Mouse (Mus musculus) liver, embryonic 16.5 days (tissue): ENCODE data around the gene Zfyve28. TPM values are rescaled to one million over a fixed set of nuclear protein-coding genes. Genes with fewer than 3 reads are reported as not detected.

Experiments used
- ATAC-seq: fragments of 200-750 bp; cut with Nextera tagmentation; 2 replicates; pipeline ENCODE4 v1.8.0; 2017; ENCODE audit warnings: low read depth, mild to moderate bottlenecking, moderate number of reproducible peaks, moderate library complexity
- H3K27ac ChIP-seq: fragments of 300-500 bp; sonication (generic); 2 replicates; pipeline ENCODE4 v1.5.1; 2014; ENCODE audit warnings: mild to moderate bottlenecking, low read length
- H3K27me3 ChIP-seq: fragments of 300-500 bp; sonication (generic); 2 replicates; pipeline ENCODE4 v1.6.1; 2014; ENCODE audit warnings: low read depth, low read length, mixed read lengths; ENCODE audit not compliant: control insufficient read depth, insufficient read depth
- H3K36me3 ChIP-seq: fragments of 300-500 bp; sonication (generic); 2 replicates; pipeline ENCODE4 v1.6.1; 2014; ENCODE audit warnings: mild to moderate bottlenecking; ENCODE audit not compliant: control insufficient read depth, insufficient read depth
- H3K4me1 ChIP-seq: fragments of 300-500 bp; sonication (generic); 2 replicates; pipeline ENCODE4 v1.6.1; 2014; ENCODE audit warnings: low read depth, low read length, mixed read lengths; ENCODE audit not compliant: control insufficient read depth
- H3K4me2 ChIP-seq: fragments of 300-500 bp; sonication (generic); 2 replicates; pipeline ENCODE4 v1.6.1; 2014; ENCODE audit warnings: low read depth, low read length, mixed read lengths
- H3K4me3 ChIP-seq: fragments of 300-500 bp; sonication (generic); 2 replicates; pipeline ENCODE4 v1.5.1; 2014; ENCODE audit warnings: low read depth, mild to moderate bottlenecking, low read length
- H3K9ac ChIP-seq: fragments of 300-500 bp; sonication (generic); 2 replicates; pipeline ENCODE4 v1.6.1; 2014; ENCODE audit warnings: low read depth, low read length
- H3K9me3 ChIP-seq: fragments of 300-500 bp; sonication (generic); replicated peaks from 2 replicates; pipeline ENCODE4 v1.6.1; 2016; ENCODE audit warnings: low read length; ENCODE audit not compliant: control insufficient read depth
- WGBS: fragments of 180-500 bp; shearing (Covaris S2); extraction: QIAGEN DNeasy Blood & Tissue Kit; methylation state at CpG from one replicate; pipeline ENCODE4 v1.1.7; 2014; ENCODE audit not compliant: insufficient replicate concordance; 5-methylcytosine and 5-hydroxymethylcytosine counted together
- polyA plus RNA-seq: library from polyadenylated mRNA; unstranded; fragments of >200 nt; fragmentation: Nextera tagmentation; extraction: Ambion mirVana; gene quantifications from 2 replicates; pipeline ENCODE4 v1.2.1, GENCODE M21; 2015

Zfyve28 gene
- polyA plus RNA-seq, 1 experiment from 2014 or later = 0.11 TPM

GRCm38 (mm10) chr5:34186391-34186790, 101.9 kb downstream of the Zfyve28 start:
- Histone ChIP-seq H3K4me2 (peak overlapping the region; percentile 99), H3K9ac (peak overlapping the region; percentile 68), H3K4me1 (peaks cover 20% of the 10 kb centered on the region), H3K4me3 (peak overlapping the region; percentile 81), H3K36me3 (no peaks in the 10 kb centered on the region), H3K27ac (peak overlapping the region; percentile 8; the same call in 1 of the 2 replicates), H3K9me3 (no peaks in the 10 kb centered on the region), H3K27me3 (no peaks in the 10 kb centered on the region)
- no peak for ATAC-seq
- WGBS = 51% methylated on average over 2 of the region's 2 CpGs

- H3K27ac ChIP-seq = no peak overlapping the region
- peaks cover 20% of the 10 kb centered on the region for H3K4me1 ChIP-seq
- H3K9me3 ChIP-seq = no peaks in the 10 kb centered on the region
- H3K36me3 ChIP-seq = no peaks in the 10 kb centered on the region
- H3K4me2 ChIP-seq = no peak overlapping the region
- H3K9ac ChIP-seq = no peak overlapping the region; the same call in 1 of the 2 replicates
- no peaks in the 10 kb centered on the region for H3K27me3 ChIP-seq
- ATAC-seq = no peak
- no peak overlapping the region for H3K4me3 ChIP-seq
These were observed 102.5 kb downstream of the Zfyve28 start for GRCm38 (mm10) chr5:34185791-34186190.

GRCm38 (mm10) chr5:34185051-34185580, 103.1 kb downstream of the Zfyve28 start:
- no peak overlapping the region for H3K4me2 ChIP-seq
- H3K4me3 ChIP-seq = no peak overlapping the region
- no peaks in the 10 kb centered on the region for H3K9me3 ChIP-seq
- no peaks in the 10 kb centered on the region for H3K27me3 ChIP-seq
- no peaks in the 10 kb centered on the region for H3K36me3 ChIP-seq
- peaks cover 20% of the 10 kb centered on the region for H3K4me1 ChIP-seq
- no peak overlapping the region for H3K9ac ChIP-seq
- no peak overlapping the region for H3K27ac ChIP-seq
- no peak for ATAC-seq
- WGBS = 56% methylated on average over 1 of the region's 1 CpGs

DNA sequence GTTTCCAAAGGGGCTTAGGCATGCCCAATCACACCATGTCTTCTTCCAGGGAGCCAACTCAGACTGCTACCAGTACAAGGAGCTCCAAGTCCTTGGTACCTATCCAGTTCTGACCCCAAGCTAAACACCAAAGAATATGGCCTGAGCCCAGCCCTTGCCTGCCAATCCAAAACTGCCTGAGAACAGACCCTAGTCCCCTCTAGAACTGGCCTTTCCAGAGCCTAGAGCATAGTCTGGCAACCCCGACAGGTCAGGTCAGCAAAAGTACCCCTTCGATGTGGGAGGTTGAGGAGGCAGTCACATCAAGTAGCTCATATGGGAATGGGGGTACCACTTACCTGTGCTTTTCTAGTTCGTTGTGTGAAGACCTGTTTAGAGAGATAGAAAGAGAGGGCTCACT, 104.3 kb downstream of the Zfyve28 start:
- WGBS = 65% methylated on average over 3 of the region's 3 CpGs
- Histone ChIP-seq H3K9ac (no peak overlapping the region), H3K4me1 (peaks cover 20% of the 10 kb centered on the region), H3K9me3 (no peaks in the 10 kb centered on the region), H3K4me3 (no peak overlapping the region), H3K4me2 (no peak overlapping the region), H3K27ac (no peak overlapping the region), H3K36me3 (no peaks in the 10 kb centered on the region), H3K27me3 (no peaks in the 10 kb centered on the region)
- no peak for ATAC-seq

GRCm38 (mm10) chr5:34183156-34183880, 104.9 kb downstream of the Zfyve28 start:
- Histone ChIP-seq H3K4me3 (no peak overlapping the region), H3K27me3 (no peaks in the 10 kb centered on the region), H3K9ac (no peak overlapping the region), H3K4me2 (no peak overlapping the region), H3K4me1 (peaks cover 14% of the 10 kb centered on the region), H3K36me3 (no peaks in the 10 kb centered on the region), H3K9me3 (no peaks in the 10 kb centered on the region), H3K27ac (no peak overlapping the region)
- no peak for ATAC-seq
- 77% methylated on average over 5 of the region's 5 CpGs for WGBS

- Histone ChIP-seq H3K4me1 (peaks cover 11% of the 10 kb centered on the region), H3K9me3 (no peaks in the 10 kb centered on the region), H3K27me3 (no peaks in the 10 kb centered on the region), H3K27ac (no peak overlapping the region), H3K4me2 (no peak overlapping the region), H3K4me3 (no peak overlapping the region), H3K9ac (no peak overlapping the region), H3K36me3 (no peaks in the 10 kb centered on the region)
- WGBS = 36% methylated on average over 3 of the region's 3 CpGs
- ATAC-seq = no peak
These were observed 105.8 kb downstream of the Zfyve28 start for GRCm38 (mm10) chr5:34182486-34182885.

DNA sequence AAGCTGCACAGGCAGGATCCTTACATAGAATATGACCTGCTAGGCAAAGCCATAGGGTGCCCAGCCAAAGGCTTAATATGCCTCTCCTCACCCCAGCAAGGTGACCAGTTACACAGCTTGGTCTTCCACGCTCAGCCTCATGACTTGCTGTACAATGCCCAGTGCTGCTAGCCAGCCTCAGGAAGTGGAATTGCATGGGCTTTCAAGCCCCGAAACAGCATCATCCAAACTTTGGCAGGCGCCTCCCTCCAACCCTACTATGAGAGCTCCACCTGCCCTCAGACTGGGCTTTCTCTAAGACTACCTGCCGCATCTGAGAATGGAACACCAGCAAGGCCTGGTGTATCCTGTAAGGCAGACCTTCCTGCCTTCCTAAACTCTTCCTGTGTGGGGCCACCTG, 110.4 kb downstream of the Zfyve28 start:
- Histone ChIP-seq H3K4me1 (no peaks in the 10 kb centered on the region), H3K27ac (no peak overlapping the region), H3K4me2 (no peak overlapping the region), H3K36me3 (no peaks in the 10 kb centered on the region), H3K9ac (no peak overlapping the region), H3K27me3 (no peaks in the 10 kb centered on the region), H3K9me3 (no peaks in the 10 kb centered on the region), H3K4me3 (no peak overlapping the region)
- 69% methylated on average over 4 of the region's 4 CpGs for WGBS
- no peak for ATAC-seq

GRCm38 (mm10) chr5:34177091-34177490, 111.2 kb downstream of the Zfyve28 start:
- H3K4me3 ChIP-seq = no peak overlapping the region
- no peak overlapping the region for H3K9ac ChIP-seq
- no peaks in the 10 kb centered on the region for H3K4me1 ChIP-seq
- no peaks in the 10 kb centered on the region for H3K36me3 ChIP-seq
- H3K27ac ChIP-seq = no peak overlapping the region
- WGBS = 67% methylated on average over 2 of the region's 2 CpGs
- H3K27me3 ChIP-seq = no peaks in the 10 kb centered on the region
- ATAC-seq = no peak
- no peaks in the 10 kb centered on the region for H3K9me3 ChIP-seq
- no peak overlapping the region for H3K4me2 ChIP-seq

DNA sequence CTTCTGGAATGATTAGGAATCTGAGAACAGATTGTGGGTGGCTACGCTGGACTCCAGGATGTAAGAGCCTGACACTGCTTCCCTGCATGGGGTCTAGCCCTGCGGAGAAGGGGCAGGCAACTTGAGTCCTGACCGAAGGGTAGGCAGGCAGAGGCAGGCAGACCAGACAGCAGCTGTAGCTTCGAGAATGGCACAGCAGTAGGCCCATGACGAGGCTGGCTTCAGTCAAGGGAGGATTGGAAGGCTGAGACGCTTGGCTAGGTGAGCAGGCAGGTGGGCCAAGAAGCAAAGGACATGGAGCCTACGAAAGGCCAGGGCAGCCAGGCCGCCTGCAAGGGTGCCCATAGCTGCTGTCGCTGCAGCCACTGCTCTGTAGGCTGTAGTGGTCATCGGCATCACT, 111.6 kb downstream of the Zfyve28 start:
- ATAC-seq = no peak
- H3K27ac ChIP-seq = no peak overlapping the region
- H3K9ac ChIP-seq = no peak overlapping the region
- H3K4me1 ChIP-seq = no peaks in the 10 kb centered on the region
- H3K4me3 ChIP-seq = no peak overlapping the region
- no peaks in the 10 kb centered on the region for H3K27me3 ChIP-seq
- no peak overlapping the region for H3K4me2 ChIP-seq
- H3K36me3 ChIP-seq = no peaks in the 10 kb centered on the region
- no peaks in the 10 kb centered on the region for H3K9me3 ChIP-seq
- 74% methylated on average over 10 of the region's 10 CpGs for WGBS
